Mouse (Mus musculus) hindbrain, embryonic 12.5 days (tissue): Measurements from ENCODE around the gene Gnmt. TPM values are rescaled to one million over a fixed set of nuclear protein-coding genes. Genes with fewer than 3 reads are reported as not detected.

Source experiments
- ATAC-seq: fragments of 200-750 bp; cut with Nextera tagmentation; 2 replicates; pipeline ENCODE4 v1.8.0; 2017; ENCODE audit warnings: moderate TSS enrichment; ENCODE audit not compliant: low FRiP score
- H3K27ac ChIP-seq: fragments of 300-500 bp; sonication (generic); 2 replicates; pipeline ENCODE4 v1.5.1; 2016; ENCODE audit warnings: mild to moderate bottlenecking
- H3K27me3 ChIP-seq: fragments of 300-500 bp; sonication (generic); 2 replicates; pipeline ENCODE4 v1.6.1; 2016; ENCODE audit warnings: mild to moderate bottlenecking
- H3K36me3 ChIP-seq: fragments of 300-500 bp; sonication (generic); 2 replicates; pipeline ENCODE4 v1.6.1; 2016; ENCODE audit warnings: mild to moderate bottlenecking
- H3K4me1 ChIP-seq: fragments of 300-500 bp; sonication (generic); 2 replicates; pipeline ENCODE4 v1.6.1; 2016
- H3K4me2 ChIP-seq: fragments of 300-500 bp; sonication (generic); replicated peaks from 2 replicates; pipeline ENCODE4 v1.6.1; 2016; ENCODE audit warnings: mild to moderate bottlenecking
- H3K4me3 ChIP-seq: fragments of 300-500 bp; sonication (generic); 2 replicates; pipeline ENCODE4 v1.5.1; 2016; ENCODE audit warnings: mild to moderate bottlenecking
- H3K9ac ChIP-seq: fragments of 300-500 bp; sonication (generic); 2 replicates; pipeline ENCODE4 v1.6.1; 2016; ENCODE audit warnings: mild to moderate bottlenecking, moderate library complexity
- H3K9me3 ChIP-seq: fragments of 300-500 bp; sonication (generic); replicated peaks from 2 replicates; pipeline ENCODE4 v1.6.1; 2016; ENCODE audit warnings: mild to moderate bottlenecking
- WGBS: fragments of 180-500 bp; shearing (Covaris S2); methylation state at CpG from one replicate; pipeline ENCODE4 v1.1.7; 2016; 5-methylcytosine and 5-hydroxymethylcytosine counted together
- polyA plus RNA-seq: library from polyadenylated mRNA; unstranded; fragments of >200 nt; fragmentation: Nextera tagmentation; extraction: Ambion mirVana; gene quantifications from 2 replicates; pipeline ENCODE4 v1.2.1, GENCODE M21; 2016

The Gnmt gene
- polyA plus RNA-seq, 1 experiment from 2014 or later = 0.49 TPM

GRCm38 (mm10) chr17:46711612-46712271 lies 17.2 kb downstream of the Gnmt start:
- peak overlapping the region; percentile 100 for H3K4me2 ChIP-seq
- peak; percentile 70 for ATAC-seq
- H3K9ac ChIP-seq = peak overlapping the region; percentile 96
- no peaks in the 10 kb centered on the region for H3K9me3 ChIP-seq
- H3K27ac ChIP-seq = peak overlapping the region; percentile 76
- H3K4me3 ChIP-seq = peak overlapping the region; percentile 100
- H3K36me3 ChIP-seq = peaks cover 33% of the 10 kb centered on the region
- under 1% methylated on average over 76 of the region's 76 CpGs for WGBS
- H3K4me1 ChIP-seq = peaks cover 20% of the 10 kb centered on the region
- H3K27me3 ChIP-seq = no peaks in the 10 kb centered on the region

- H3K27ac ChIP-seq = peak within 1 kb of the TSS; percentile 76
- peak within 1 kb of the TSS; percentile 100 for H3K4me2 ChIP-seq
- no peaks in the 10 kb centered on the region for H3K27me3 ChIP-seq
- WGBS = 9% methylated on average over 35 of the region's 36 CpGs
- peaks cover 21% of the 10 kb centered on the region for H3K4me1 ChIP-seq
- H3K9me3 ChIP-seq = no peaks in the 10 kb centered on the region
- H3K36me3 ChIP-seq = peaks cover 27% of the 10 kb centered on the region
- ATAC-seq = peak; percentile 90
- H3K4me3 ChIP-seq = peak within 1 kb of the TSS; percentile 100
- H3K9ac ChIP-seq = peak within 1 kb of the TSS; percentile 96
These were observed 17.9 kb downstream of the Gnmt start, which contains the start of gene Pex6 for GRCm38 (mm10) chr17:46710959-46711597. Pex6 (plus strand) TSS chr17:46711463.

- H3K4me2 ChIP-seq = no peak overlapping the region
- 94% methylated on average over 14 of the region's 14 CpGs for WGBS
- ATAC-seq = no peak
- peaks cover 35% of the 10 kb centered on the region for H3K4me1 ChIP-seq
- no peak overlapping the region for H3K27ac ChIP-seq
- no peaks in the 10 kb centered on the region for H3K27me3 ChIP-seq
- H3K4me3 ChIP-seq = no peak overlapping the region
- no peaks in the 10 kb centered on the region for H3K9me3 ChIP-seq
- no peaks in the 10 kb centered on the region for H3K36me3 ChIP-seq
- H3K9ac ChIP-seq = no peak overlapping the region
These were observed 22.4 kb downstream of the Gnmt start for GRCm38 (mm10) chr17:46706375-46707089.

- H3K4me1 ChIP-seq = peaks cover 39% of the 10 kb centered on the region
- 2% methylated on average over 48 of the region's 48 CpGs for WGBS
These were observed 23.8 kb downstream of the Gnmt start, which contains the start of gene Ppp2r5d for GRCm38 (mm10) chr17:46704887-46705835. Ppp2r5d (minus strand) TSS chr17:46705111.

GRCm38 (mm10) chr17:46703971-46704886 lies 24.7 kb downstream of the Gnmt start:
- 3% methylated on average over 40 of the region's 41 CpGs for WGBS
- no peaks in the 10 kb centered on the region for H3K27me3 ChIP-seq
- peak overlapping the region; percentile 91 for H3K27ac ChIP-seq
- H3K9ac ChIP-seq = peak overlapping the region; percentile 93
- peak overlapping the region; percentile 79 for H3K4me2 ChIP-seq
- H3K4me1 ChIP-seq = peaks cover 39% of the 10 kb centered on the region
- peak; percentile 85 for ATAC-seq
- H3K36me3 ChIP-seq = peaks cover 7% of the 10 kb centered on the region
- H3K9me3 ChIP-seq = no peaks in the 10 kb centered on the region
- H3K4me3 ChIP-seq = peak overlapping the region; percentile 93

More at GRCm38 (mm10) chr17:46704887-46705835, 23.8 kb downstream of the Gnmt start, which contains the start of gene Ppp2r5d:
- ATAC-seq = peak; percentile 95
- Histone ChIP-seq H3K9me3 (no peaks in the 10 kb centered on the region), H3K9ac (peak within 1 kb of the TSS; percentile 93), H3K4me3 (peak within 1 kb of the TSS; percentile 93), H3K36me3 (no peaks in the 10 kb centered on the region), H3K27ac (peak within 1 kb of the TSS; percentile 92), H3K27me3 (no peaks in the 10 kb centered on the region), H3K4me2 (peak within 1 kb of the TSS; percentile 79)

GRCm38 (mm10) chr17:46702506-46702905 lies 26.5 kb downstream of the Gnmt start:
- peak overlapping the region; percentile 79; the same call in 1 of the 2 replicates for H3K4me2 ChIP-seq
- H3K36me3 ChIP-seq = peaks cover 22% of the 10 kb centered on the region
- H3K9ac ChIP-seq = peak overlapping the region; percentile 93
- WGBS = 91% methylated on average over 5 of the region's 5 CpGs
- H3K9me3 ChIP-seq = no peaks in the 10 kb centered on the region
- H3K4me3 ChIP-seq = 0 out of 2 replicates have a peak overlapping the region, but pooled peaks have one; percentile 93
- no peaks in the 10 kb centered on the region for H3K27me3 ChIP-seq
- H3K4me1 ChIP-seq = peaks cover 39% of the 10 kb centered on the region
- ATAC-seq = no peak
- H3K27ac ChIP-seq = no peak overlapping the region

GRCm38 (mm10) chr17:46702100-46702499 lies 26.9 kb downstream of the Gnmt start:
- no peak overlapping the region for H3K27ac ChIP-seq
- ATAC-seq = no peak
- WGBS = 88% methylated on average over 12 of the region's 12 CpGs
- H3K9ac ChIP-seq = peak overlapping the region; percentile 41; the same call in 1 of the 2 replicates
- peaks cover 39% of the 10 kb centered on the region for H3K4me1 ChIP-seq
- H3K36me3 ChIP-seq = peaks cover 22% of the 10 kb centered on the region
- H3K9me3 ChIP-seq = no peaks in the 10 kb centered on the region
- H3K27me3 ChIP-seq = no peaks in the 10 kb centered on the region
- no peak overlapping the region for H3K4me2 ChIP-seq
- H3K4me3 ChIP-seq = no peak overlapping the region

GRCm38 (mm10) chr17:46701489-46701888 lies 27.5 kb downstream of the Gnmt start:
- Histone ChIP-seq H3K27ac (no peak overlapping the region), H3K9me3 (no peaks in the 10 kb centered on the region), H3K4me3 (no peak overlapping the region), H3K4me1 (peaks cover 36% of the 10 kb centered on the region), H3K27me3 (no peaks in the 10 kb centered on the region), H3K36me3 (peaks cover 22% of the 10 kb centered on the region), H3K9ac (no peak overlapping the region; the same call in 1 of the 2 replicates), H3K4me2 (no peak overlapping the region)
- no peak for ATAC-seq
- 81% methylated on average over 12 of the region's 12 CpGs for WGBS

- H3K27me3 ChIP-seq = no peaks in the 10 kb centered on the region
- H3K4me3 ChIP-seq = no peak overlapping the region
- H3K4me1 ChIP-seq = peaks cover 30% of the 10 kb centered on the region
- no peak overlapping the region for H3K4me2 ChIP-seq
- peaks cover 26% of the 10 kb centered on the region for H3K36me3 ChIP-seq
- no peak for ATAC-seq
- no peak overlapping the region for H3K27ac ChIP-seq
- WGBS = 92% methylated on average over 3 of the region's 3 CpGs
- H3K9me3 ChIP-seq = no peaks in the 10 kb centered on the region
- H3K9ac ChIP-seq = no peak overlapping the region
These were observed 29.1 kb downstream of the Gnmt start for GRCm38 (mm10) chr17:46699912-46700311.

- ATAC-seq = no peak
- H3K4me1 ChIP-seq = peaks cover 29% of the 10 kb centered on the region
- no peak overlapping the region for H3K4me3 ChIP-seq
- no peak overlapping the region for H3K9ac ChIP-seq
- 89% methylated on average over 5 of the region's 5 CpGs for WGBS
- H3K27me3 ChIP-seq = no peaks in the 10 kb centered on the region
- no peaks in the 10 kb centered on the region for H3K9me3 ChIP-seq
- peaks cover 26% of the 10 kb centered on the region for H3K36me3 ChIP-seq
- no peak overlapping the region for H3K27ac ChIP-seq
- no peak overlapping the region for H3K4me2 ChIP-seq
These were observed 29.7 kb downstream of the Gnmt start for GRCm38 (mm10) chr17:46699245-46699644.
